Mouse (Mus musculus) lung, postnatal 25 days (tissue): ENCODE results near the gene Cnih2.

ENCODE experiments used
- DNase-seq: peaks from one replicate; pipeline ENCODE4 v3.0.0; 2022; ENCODE audit warnings: low spot score

Gene Cnih2

GRCm38 (mm10) chr19:5067867-5068569 is 30.3 kb downstream of the Cnih2 start, which contains the start of gene Cd248:
Gene Cd248 (plus strand): TSS chr19:5068078.
- no peak for DNase-seq

GRCm38 (mm10) chr19:5067040-5067799 is 31.1 kb downstream of the Cnih2 start:
- DNase-seq: no peak

GRCm38 (mm10) chr19:5065104-5065503 is 33.2 kb downstream of the Cnih2 start:
- no peak for DNase-seq

- DNase-seq: no peak
These were observed 35.9 kb downstream of the Cnih2 start for GRCm38 (mm10) chr19:5062446-5062845.

- DNase-seq: no peak
These were observed 36.3 kb downstream of the Cnih2 start for GRCm38 (mm10) chr19:5062041-5062440.

GRCm38 (mm10) chr19:5060365-5061330 is 37.7 kb downstream of the Cnih2 start:
- DNase-seq: no peak

DNA sequence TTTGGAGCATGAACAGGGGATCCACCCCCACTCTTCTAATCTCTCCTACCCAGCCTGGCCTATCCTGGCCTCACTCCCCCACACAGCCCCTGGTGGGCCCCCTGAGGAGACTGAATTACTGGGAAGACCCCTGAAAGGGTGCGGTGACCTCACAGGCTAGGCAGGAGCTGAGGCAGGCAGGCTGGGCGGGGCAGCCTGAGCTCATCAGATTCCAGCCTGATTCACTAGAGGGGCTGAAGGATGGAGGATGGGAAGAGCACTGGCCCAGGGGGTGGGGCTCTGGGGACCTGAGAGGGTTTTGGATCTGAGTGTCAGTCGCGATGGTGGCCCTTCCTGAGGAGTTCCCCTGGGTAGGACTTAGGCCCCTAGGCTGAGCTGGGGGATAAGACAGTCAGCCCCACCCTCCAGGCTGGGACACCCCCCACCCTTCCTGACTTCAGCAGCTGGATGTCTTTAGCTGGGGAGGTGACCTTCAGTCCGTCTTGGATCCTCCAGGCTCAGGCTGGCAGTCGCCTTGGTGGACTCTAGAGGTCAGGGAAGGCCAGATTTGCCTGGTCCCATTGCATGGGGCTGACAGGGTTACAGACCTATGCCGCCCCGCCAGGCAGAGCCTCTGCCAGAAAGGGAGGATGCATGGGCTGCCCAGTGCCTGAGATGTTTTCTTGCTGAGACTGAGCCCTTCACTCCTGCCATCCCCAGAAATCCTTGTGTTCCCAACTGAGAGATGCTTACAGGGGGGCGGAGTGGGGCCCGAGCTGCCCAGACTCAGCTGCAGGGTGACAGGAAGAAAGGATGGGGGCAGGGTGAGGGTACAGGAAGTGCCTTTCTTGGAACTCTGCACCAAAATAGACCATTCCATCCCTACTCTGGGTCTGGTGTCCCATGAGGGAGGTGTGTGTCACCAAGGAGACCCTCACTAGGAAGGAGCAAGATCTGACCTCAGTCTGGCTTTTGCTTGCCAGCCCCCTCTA is 39.2 kb downstream of the Cnih2 start:
- no peak for DNase-seq

GRCm38 (mm10) chr19:5057876-5058775 is 40.2 kb downstream of the Cnih2 start:
- DNase-seq: peak; percentile 62

DNA sequence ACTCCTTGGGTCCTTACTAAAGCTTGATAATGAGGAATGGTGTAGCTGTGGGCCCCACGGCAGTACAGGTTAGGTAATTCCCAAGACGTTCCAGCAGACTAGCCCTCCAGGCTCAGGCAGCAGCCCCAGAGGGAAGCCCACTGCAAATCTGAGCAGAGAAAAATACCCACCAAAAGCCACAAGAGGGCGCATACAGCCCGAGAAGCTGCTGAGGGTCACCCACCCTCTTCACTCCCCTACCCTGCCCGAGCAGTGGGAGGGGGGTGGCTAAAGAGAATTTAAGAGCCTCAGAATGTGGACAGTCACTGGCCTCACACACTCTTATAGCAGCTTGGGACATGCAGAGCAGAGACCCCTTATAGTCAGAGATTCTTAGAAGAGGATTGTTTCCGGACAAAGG is 42.1 kb downstream of the Cnih2 start:
- DNase-seq: no peak

GRCm38 (mm10) chr19:5053909-5054308 is 44.4 kb downstream of the Cnih2 start:
- peak; percentile 41 for DNase-seq

DNA sequence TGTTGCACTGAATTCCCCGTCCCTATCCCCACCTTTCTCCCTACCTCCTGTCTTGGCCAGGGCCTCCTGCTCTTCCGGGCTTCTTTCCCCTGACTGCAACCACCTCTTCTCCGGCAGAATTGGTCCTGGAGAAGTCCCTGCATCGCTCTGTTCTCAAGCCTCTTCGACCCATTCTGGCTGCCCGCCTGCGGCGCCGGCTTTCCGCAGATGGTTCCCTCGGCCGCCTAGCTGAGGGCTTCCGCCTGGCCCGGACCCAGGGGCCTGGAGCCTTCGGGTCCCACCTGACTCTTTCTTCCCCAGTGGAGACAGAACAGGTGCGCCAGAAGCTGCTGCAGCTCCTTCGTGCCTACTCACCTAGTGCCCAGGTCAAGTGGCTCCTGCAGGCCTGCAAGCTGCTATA is 45.5 kb downstream of the Cnih2 start:
- DNase-seq: no peak

- no peak for DNase-seq
These were observed 46.0 kb downstream of the Cnih2 start for GRCm38 (mm10) chr19:5052166-5052822.

DNA sequence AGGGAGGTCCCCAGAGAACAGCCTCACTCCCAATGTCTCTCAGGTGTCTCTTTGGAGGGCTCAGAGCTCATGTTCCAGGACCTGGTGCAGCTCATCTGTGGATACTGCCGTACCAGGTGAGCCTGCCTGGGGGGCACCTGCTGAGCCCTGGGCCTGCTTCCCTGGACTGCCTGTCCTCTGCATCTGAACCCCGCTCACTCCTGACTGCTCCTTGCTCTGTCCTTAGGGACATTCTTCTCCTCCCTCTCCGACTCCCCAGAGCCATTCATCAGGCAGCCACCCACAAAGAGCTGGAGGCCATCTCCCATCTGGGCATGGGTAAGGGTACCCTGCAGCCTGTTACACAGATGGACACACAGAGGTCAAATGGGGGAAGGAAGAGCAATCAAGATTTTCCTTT is 46.8 kb downstream of the Cnih2 start:
- DNase-seq: no peak

GRCm38 (mm10) chr19:5051031-5051430 is 47.3 kb downstream of the Cnih2 start:
- DNase-seq: no peak

DNA sequence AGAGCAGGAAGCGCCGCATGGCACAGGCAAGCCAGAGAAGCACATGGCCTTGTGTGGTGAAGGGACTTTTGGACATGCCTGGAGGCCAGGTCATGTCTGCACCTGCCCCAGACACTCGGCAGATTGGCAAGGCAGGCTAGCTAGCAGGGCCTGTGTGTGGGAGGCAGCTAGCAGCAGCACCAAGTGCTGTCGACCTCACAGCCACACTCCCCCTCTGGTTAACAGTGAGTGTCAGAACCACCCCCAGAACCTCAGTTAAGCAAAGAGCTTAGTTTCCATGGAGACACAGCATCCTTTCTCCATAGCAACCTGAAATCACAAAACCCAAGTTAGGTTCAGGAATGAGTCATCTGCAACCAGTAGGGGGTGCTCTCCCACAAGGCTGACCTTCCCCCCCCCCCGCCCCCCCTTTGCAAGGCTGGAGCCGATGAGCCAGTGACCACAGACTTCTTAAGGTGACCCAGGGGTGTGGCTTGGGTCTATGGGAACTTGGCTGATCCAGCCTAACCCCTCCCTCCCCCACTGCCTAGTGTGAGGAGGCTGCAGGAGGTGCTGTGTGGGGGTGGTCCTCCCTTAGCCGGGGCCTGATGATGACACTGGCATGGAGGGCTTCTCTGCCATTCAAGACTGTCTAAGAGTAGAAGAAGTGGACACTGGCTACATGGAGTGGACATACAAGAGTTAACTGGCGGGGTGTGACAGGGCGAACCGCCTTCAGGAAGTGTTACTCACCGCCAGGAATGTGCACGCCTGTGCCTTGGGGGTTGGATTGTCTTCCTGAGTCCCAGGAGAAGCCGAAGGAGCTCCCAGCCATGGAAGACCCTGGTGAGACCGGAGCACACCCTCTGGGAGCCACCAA is 48.0 kb downstream of the Cnih2 start, which contains the start of gene Rin1:
TSS of gene Rin1 (plus strand) at position 435 of the 859 bp plus-strand sequence.
- peak; percentile 55 for DNase-seq

DNA sequence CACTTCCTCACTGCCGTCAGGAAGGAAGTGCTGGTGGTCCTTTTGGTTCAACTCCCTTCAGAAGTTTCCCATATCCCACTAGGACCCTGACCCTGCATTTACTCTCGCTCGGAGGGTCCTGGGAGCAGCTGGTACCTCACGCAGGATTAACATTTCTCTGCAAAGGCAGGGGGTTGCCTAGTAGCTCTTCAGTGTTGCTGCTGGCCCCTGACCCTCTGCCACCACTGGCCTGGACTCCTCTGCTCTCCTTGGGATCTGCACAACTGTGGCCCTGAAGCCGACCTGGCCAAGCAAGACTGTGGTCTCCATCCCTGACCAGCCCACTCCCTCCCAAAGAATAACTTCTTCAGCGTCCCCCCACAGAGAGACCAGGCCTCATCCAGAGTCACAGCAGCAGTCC is 49.0 kb downstream of the Cnih2 start:
- DNase-seq: no peak

- no peak for DNase-seq
These were observed 49.9 kb downstream of the Cnih2 start for GRCm38 (mm10) chr19:5048138-5049056.
